Mouse (Mus musculus) liver, postnatal 0 days (tissue): ENCODE data around the gene Ankrd44.

Source experiments
- CTCF ChIP-seq: sonication (generic); IDR thresholded peaks from 2 replicates; pipeline ENCODE4 v1.5.1; 2016; ENCODE audit warnings: antibody characterized with exemption, low read depth
- EP300 ChIP-seq: IDR thresholded peaks from 2 replicates; pipeline ENCODE4 v1.6.1; 2016; ENCODE audit warnings: antibody characterized with exemption, low read depth, mild to moderate bottlenecking

DNA sequence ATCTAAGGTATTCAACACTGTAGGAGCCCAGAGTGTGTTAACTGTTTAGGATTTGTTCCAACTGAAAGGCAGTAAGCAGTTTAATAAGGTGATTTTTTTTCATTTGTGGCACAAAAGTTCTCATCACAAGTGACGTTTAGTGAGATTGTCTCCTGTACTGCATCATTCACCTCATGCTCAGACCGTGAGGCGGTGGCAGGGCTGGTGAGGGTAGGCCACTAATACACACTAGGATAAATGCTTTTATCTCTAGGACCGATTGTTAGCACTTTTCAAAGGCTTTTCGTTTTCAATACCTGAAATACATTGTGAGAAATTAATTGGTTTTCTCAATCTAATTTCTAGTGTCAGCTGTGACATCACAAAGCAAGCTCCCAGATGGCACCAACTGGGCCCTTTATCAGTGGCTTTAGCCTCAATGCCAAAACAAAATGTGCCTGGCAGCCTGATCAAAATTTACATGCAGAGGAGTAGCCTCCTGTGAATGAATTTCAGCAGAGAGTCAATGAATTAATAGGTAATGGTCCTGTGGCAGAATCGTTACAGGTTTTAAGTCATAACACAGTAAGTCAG, 286.6 kb downstream of the Ankrd44 start:
- TF ChIP-seq CTCF = no peak
- no peak for TF ChIP-seq EP300
